Mouse (Mus musculus): ENCODE data around the gene Synpo2. TPM values are rescaled to one million over a fixed set of nuclear protein-coding genes. Genes with fewer than 3 reads are reported as not detected.

Synpo2 gene
- polyA plus RNA-seq, 1 experiment from 2014 or later: 1.8 TPM

GRCm38 (mm10) chr3:123178420-123178819 is 57.5 kb downstream of the Synpo2 start:
- H3K4me2 ChIP-seq: no peak overlapping the region
- no peaks in the 10 kb centered on the region for H3K9me3 ChIP-seq (replicated peaks)
- H3K4me1 ChIP-seq: no peaks in the 10 kb centered on the region
- ATAC-seq (ENCODE audit: low FRiP score): no peak
- no peak overlapping the region for H3K9ac ChIP-seq (replicated peaks)
- WGBS: 82% methylated on average over 4 of the region's 4 CpGs
- no peak overlapping the region for H3K4me3 ChIP-seq (replicated peaks)
- H3K27ac ChIP-seq (replicated peaks): no peak overlapping the region
- H3K27me3 ChIP-seq (replicated peaks): no peaks in the 10 kb centered on the region
- no peaks in the 10 kb centered on the region for H3K36me3 ChIP-seq

- H3K9me3 ChIP-seq (replicated peaks): no peaks in the 10 kb centered on the region
- H3K36me3 ChIP-seq: no peaks in the 10 kb centered on the region
- no peaks in the 10 kb centered on the region for H3K27me3 ChIP-seq (replicated peaks)
- no peaks in the 10 kb centered on the region for H3K4me1 ChIP-seq
- H3K27ac ChIP-seq (replicated peaks): no peak overlapping the region
- no peak for ATAC-seq (ENCODE audit: low FRiP score)
- no peak overlapping the region for H3K9ac ChIP-seq (replicated peaks)
- no peak overlapping the region for H3K4me2 ChIP-seq
- 71% methylated on average over 19 of the region's 19 CpGs for WGBS
- H3K4me3 ChIP-seq (replicated peaks): no peak overlapping the region
These were observed 59.3 kb downstream of the Synpo2 start for GRCm38 (mm10) chr3:123176366-123177334.

GRCm38 (mm10) chr3:123175142-123175541 is 60.8 kb downstream of the Synpo2 start:
- Histone ChIP-seq H3K4me2 (no peak overlapping the region), H3K9ac (replicated peaks) (no peak overlapping the region), H3K4me3 (replicated peaks) (no peak overlapping the region), H3K36me3 (no peaks in the 10 kb centered on the region), H3K4me1 (no peaks in the 10 kb centered on the region), H3K27me3 (replicated peaks) (no peaks in the 10 kb centered on the region), H3K27ac (replicated peaks) (no peak overlapping the region), H3K9me3 (replicated peaks) (no peaks in the 10 kb centered on the region)
- WGBS: 94% methylated on average over 7 of the region's 7 CpGs
- ATAC-seq (ENCODE audit: low FRiP score): no peak

- H3K4me3 ChIP-seq (replicated peaks): no peak overlapping the region
- WGBS: 95% methylated on average over 8 of the region's 8 CpGs
- H3K4me1 ChIP-seq: no peaks in the 10 kb centered on the region
- ATAC-seq (ENCODE audit: low FRiP score): no peak
- H3K4me2 ChIP-seq: no peak overlapping the region
- no peak overlapping the region for H3K9ac ChIP-seq (replicated peaks)
- H3K9me3 ChIP-seq (replicated peaks): no peaks in the 10 kb centered on the region
- no peak overlapping the region for H3K27ac ChIP-seq (replicated peaks)
- no peaks in the 10 kb centered on the region for H3K36me3 ChIP-seq
- H3K27me3 ChIP-seq (replicated peaks): no peaks in the 10 kb centered on the region
These were observed 61.6 kb downstream of the Synpo2 start for GRCm38 (mm10) chr3:123174379-123174697.

- H3K27me3 ChIP-seq (replicated peaks): no peaks in the 10 kb centered on the region
- no peak for ATAC-seq (ENCODE audit: low FRiP score)
- H3K9ac ChIP-seq (replicated peaks): no peak overlapping the region
- H3K4me1 ChIP-seq: no peaks in the 10 kb centered on the region
- no peak overlapping the region for H3K4me2 ChIP-seq
- H3K27ac ChIP-seq (replicated peaks): no peak overlapping the region
- 81% methylated on average over 21 of the region's 21 CpGs for WGBS
- no peaks in the 10 kb centered on the region for H3K9me3 ChIP-seq (replicated peaks)
- no peak overlapping the region for H3K4me3 ChIP-seq (replicated peaks)
- H3K36me3 ChIP-seq: no peaks in the 10 kb centered on the region
These were observed 62.2 kb downstream of the Synpo2 start for GRCm38 (mm10) chr3:123173553-123174378.

GRCm38 (mm10) chr3:123172151-123172550 is 63.8 kb downstream of the Synpo2 start:
- H3K4me2 ChIP-seq: no peak overlapping the region
- no peaks in the 10 kb centered on the region for H3K27me3 ChIP-seq (replicated peaks)
- no peak overlapping the region for H3K9ac ChIP-seq (replicated peaks)
- no peak overlapping the region for H3K4me3 ChIP-seq (replicated peaks)
- no peaks in the 10 kb centered on the region for H3K9me3 ChIP-seq (replicated peaks)
- H3K36me3 ChIP-seq: no peaks in the 10 kb centered on the region
- ATAC-seq (ENCODE audit: low FRiP score): no peak
- H3K27ac ChIP-seq (replicated peaks): no peak overlapping the region
- 87% methylated on average over 5 of the region's 5 CpGs for WGBS
- H3K4me1 ChIP-seq: no peaks in the 10 kb centered on the region

- Histone ChIP-seq H3K9me3 (replicated peaks) (no peaks in the 10 kb centered on the region), H3K4me2 (no peak overlapping the region), H3K4me3 (replicated peaks) (no peak overlapping the region), H3K9ac (replicated peaks) (no peak overlapping the region), H3K27ac (replicated peaks) (no peak overlapping the region), H3K27me3 (replicated peaks) (no peaks in the 10 kb centered on the region), H3K36me3 (no peaks in the 10 kb centered on the region), H3K4me1 (no peaks in the 10 kb centered on the region)
- no peak for ATAC-seq (ENCODE audit: low FRiP score)
- WGBS: 82% methylated on average over 4 of the region's 4 CpGs
These were observed 66.6 kb downstream of the Synpo2 start for GRCm38 (mm10) chr3:123169398-123169797.

GRCm38 (mm10) chr3:123168815-123169214 is 67.1 kb downstream of the Synpo2 start:
- Histone ChIP-seq H3K4me1 (no peaks in the 10 kb centered on the region), H3K4me3 (replicated peaks) (no peak overlapping the region), H3K9me3 (replicated peaks) (no peaks in the 10 kb centered on the region), H3K36me3 (no peaks in the 10 kb centered on the region), H3K27ac (replicated peaks) (no peak overlapping the region), H3K27me3 (replicated peaks) (no peaks in the 10 kb centered on the region), H3K9ac (replicated peaks) (no peak overlapping the region), H3K4me2 (no peak overlapping the region)
- WGBS: 12% methylated on average over 5 of the region's 5 CpGs
- no peak for ATAC-seq (ENCODE audit: low FRiP score)

GRCm38 (mm10) chr3:123166450-123166849 is 69.5 kb downstream of the Synpo2 start:
- H3K9me3 ChIP-seq (replicated peaks): no peaks in the 10 kb centered on the region
- no peak overlapping the region for H3K4me3 ChIP-seq (replicated peaks)
- H3K27me3 ChIP-seq (replicated peaks): no peaks in the 10 kb centered on the region
- no peaks in the 10 kb centered on the region for H3K36me3 ChIP-seq
- ATAC-seq (ENCODE audit: low FRiP score): no peak
- H3K4me2 ChIP-seq: no peak overlapping the region
- WGBS: 72% methylated on average over 5 of the region's 5 CpGs
- H3K27ac ChIP-seq (replicated peaks): no peak overlapping the region
- H3K4me1 ChIP-seq: peaks cover 13% of the 10 kb centered on the region
- H3K9ac ChIP-seq (replicated peaks): no peak overlapping the region

- WGBS: 63% methylated on average over 1 of the region's 1 CpGs
- Histone ChIP-seq H3K27me3 (replicated peaks) (no peaks in the 10 kb centered on the region), H3K9me3 (replicated peaks) (no peaks in the 10 kb centered on the region), H3K9ac (replicated peaks) (no peak overlapping the region), H3K4me3 (replicated peaks) (no peak overlapping the region), H3K4me2 (no peak overlapping the region), H3K27ac (replicated peaks) (no peak overlapping the region), H3K4me1 (peaks cover 15% of the 10 kb centered on the region), H3K36me3 (no peaks in the 10 kb centered on the region)
- no peak for ATAC-seq (ENCODE audit: low FRiP score)
These were observed 71.8 kb downstream of the Synpo2 start for GRCm38 (mm10) chr3:123164183-123164582.

GRCm38 (mm10) chr3:123163192-123163523 is 72.8 kb downstream of the Synpo2 start:
- H3K27me3 ChIP-seq (replicated peaks): no peaks in the 10 kb centered on the region
- H3K36me3 ChIP-seq: no peaks in the 10 kb centered on the region
- no peak overlapping the region for H3K4me3 ChIP-seq (replicated peaks)
- no peaks in the 10 kb centered on the region for H3K9me3 ChIP-seq (replicated peaks)
- H3K4me2 ChIP-seq: no peak overlapping the region
- H3K9ac ChIP-seq (replicated peaks): no peak overlapping the region
- peaks cover 15% of the 10 kb centered on the region for H3K4me1 ChIP-seq
- no peak overlapping the region for H3K27ac ChIP-seq (replicated peaks)
- whole genome bisulfite sequencing: 31% methylated on average over 4 of the region's 4 CpGs
- ATAC-seq (ENCODE audit: low FRiP score): no peak

Data from neural tube, embryonic 15.5 days (tissue).